Mouse (Mus musculus): ENCODE results near the gene Zfp617. TPM values are rescaled to one million over a fixed set of nuclear protein-coding genes. Genes with fewer than 3 reads are reported as not detected.
"Not testable (repeated sequence)": the region's sequence is repeated elsewhere in the genome, so short reads cannot be mapped to it uniquely, and the experiment has no call there.

Gene Zfp617
- 10 to 100 TPM; 24.2 to 31.3 TPM for total RNA-seq (2021)
- long read RNA-seq, experiment 1, partial matches to known transcripts: 0 of 14 reads
- long read RNA-seq, experiment 1, other reads (novel, unspliced or antisense): 11 of 14 reads
- long read RNA-seq, experiment 2, partial matches to known transcripts: 2 of 25 reads
- long read RNA-seq, experiment 2, other reads (novel, unspliced or antisense): 21 of 25 reads

DNA sequence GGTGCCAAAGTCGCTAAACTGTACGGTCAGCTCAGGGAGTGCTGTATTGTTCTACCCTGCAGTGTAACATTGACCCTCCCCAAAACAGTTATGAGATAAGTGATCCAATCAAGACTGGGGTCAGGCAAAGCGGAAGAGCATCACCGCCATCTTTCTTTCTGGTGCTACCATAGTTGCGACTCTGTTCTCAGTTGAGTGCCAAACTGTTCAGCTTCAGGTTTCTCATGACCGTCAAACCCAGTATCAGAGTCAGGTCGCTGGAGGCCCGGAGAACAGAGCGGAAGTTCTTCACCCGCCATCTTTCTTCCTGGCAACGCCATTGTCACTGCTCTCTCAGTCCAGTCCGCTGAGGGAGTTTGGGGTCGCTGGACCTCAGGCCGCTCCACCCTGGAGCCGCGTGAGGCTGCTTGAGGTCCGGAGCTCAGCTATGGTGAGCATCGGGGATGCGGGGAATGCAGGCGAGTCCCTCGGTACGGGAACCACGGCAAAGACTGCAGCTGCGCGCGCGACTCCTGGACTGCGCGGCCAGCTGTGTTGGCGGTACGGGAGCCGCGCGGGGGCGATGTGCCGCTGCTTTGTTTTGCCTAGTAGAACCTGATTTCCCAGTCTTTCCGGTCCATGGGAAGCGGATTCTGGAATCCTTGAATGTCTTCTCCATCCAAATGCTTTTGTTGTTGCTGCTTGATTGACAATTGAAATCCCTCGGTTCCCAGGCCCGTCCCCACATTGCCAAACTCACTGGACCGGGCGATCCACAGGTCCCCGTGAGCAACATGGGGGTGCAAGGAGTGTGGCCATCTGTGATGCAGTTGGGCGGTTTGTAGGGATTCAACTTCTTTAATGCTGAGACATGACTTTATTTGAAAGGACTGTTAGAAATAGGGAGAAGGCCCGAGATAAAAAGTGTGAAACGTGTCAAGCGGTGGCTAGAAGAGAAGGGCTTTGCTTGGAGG is at the start of gene Zfp617, which contains the start of gene Zfp882:
Gene Zfp617 (plus strand): TSS at position 327 of the 953 bp plus-strand sequence.
Gene Zfp882 (plus strand): TSS at position 300 of the 953 bp plus-strand sequence.
- peak; percentile 87 to 88 for DNase-seq (ENCODE audit: low spot score in 2 of 2)
- intact Hi-C loops (cut with DNase I): no loop called here

DNA sequence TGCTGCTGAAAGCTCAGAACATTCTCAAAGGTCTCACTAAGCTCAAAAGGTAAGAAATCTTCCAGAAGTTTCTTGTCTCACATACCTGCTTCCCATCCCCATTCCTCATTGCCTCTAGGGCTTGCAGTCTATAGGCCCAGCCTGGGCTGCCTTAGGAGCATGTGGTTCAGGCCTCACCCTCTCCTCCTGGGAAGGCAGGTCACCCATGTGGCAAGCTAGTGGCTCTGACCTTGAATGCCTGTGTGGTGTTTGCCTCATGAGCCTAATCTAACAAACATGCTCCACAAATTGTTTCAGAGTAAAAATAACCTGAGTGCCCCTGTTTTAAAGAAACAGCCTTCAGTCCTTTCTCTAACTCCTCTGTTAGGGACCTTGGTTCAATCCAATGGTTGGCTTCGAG is 46.9 kb upstream of the Zfp617 start:
- intact Hi-C loops (cut with DNase I); DNase-seq (ENCODE audit: low spot score in 2 of 2): not testable (repeated sequence)

DNA sequence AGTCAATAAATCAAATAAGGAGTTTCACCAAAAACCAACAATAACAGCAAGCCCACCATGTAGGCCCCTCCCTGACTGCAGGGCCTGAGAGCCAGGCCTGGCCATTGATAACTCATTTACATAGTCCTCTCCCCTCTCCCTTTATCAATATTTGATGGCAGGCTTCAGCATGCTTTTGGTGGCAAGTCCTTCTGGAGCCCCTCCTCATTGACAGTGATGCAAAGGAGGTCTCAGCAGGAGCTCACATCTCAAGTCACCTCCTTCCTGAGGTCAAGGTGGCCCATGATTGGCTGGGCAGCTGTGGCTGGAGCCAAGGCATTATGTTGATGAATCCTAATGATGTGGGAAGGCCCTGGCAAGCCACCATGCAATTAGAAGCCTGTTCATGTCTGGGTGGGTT is 46.4 kb upstream of the Zfp617 start:
- DNase-seq (ENCODE audit: low spot score in 2 of 2); intact Hi-C loops (cut with DNase I): not testable (repeated sequence)

DNA sequence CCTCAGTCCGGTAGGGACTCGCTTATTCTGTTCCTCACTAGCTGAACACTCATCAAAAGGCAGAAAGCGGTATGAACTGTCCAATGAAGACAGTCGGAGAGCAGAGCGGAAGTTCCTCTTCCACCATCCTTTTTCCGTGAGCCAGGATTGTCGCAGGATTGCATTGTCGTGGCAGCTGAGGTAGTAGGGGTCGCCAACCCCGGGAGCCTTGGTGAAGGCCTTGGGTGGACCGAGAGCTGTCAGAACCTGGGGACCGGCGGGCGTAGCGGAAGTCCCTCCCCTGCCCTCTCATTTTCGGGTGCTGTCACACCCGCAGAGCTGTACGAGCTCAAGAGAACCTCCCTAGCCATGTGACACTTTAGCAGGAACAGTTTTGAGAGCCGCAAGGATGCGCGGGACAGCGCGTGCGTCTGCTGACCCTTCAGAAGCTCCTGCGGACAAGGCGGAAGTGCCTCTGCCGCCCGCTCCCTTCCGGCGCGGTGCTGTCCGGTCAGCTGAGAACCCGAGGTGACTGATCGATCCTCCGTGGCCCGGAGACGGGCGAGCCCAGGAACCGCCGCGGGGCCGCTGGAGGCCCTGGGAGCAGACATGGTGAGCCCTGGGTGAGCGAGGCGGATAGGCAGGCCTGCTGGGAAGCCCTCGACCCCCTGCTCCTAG is 26.7 kb upstream of the Zfp617 start, which contains the start of gene Zfp709:
Gene Zfp709 (plus strand): TSS at position 402 of the 657 bp plus-strand sequence.
- intact Hi-C loops (cut with DNase I): no loop called here

DNA sequence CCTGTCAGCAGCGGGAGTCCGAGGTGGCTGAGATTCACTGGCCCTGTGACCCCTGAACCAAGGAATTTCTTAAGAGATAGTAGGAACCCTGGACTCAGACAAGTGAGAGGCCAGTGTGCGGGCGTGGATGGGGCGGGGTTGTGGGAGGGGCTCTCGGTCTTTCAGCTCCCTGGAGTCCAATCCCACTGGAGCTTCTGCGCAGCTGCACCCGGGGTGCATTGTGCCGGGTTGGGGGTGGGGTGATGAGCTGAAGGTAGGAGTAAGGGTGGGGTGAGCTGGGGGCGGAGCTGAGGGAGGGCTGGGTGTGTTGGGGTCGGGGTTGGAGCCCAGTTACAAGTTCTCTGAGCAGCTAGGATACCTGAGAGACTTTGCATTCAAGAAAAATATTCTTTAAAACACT is 7.8 kb upstream of the Zfp617 start:
- DNase-seq (ENCODE audit: low spot score in 2 of 2): not testable (repeated sequence)

More for the DNA sequence above, 26.7 kb upstream of the Zfp617 start, which contains the start of gene Zfp709:
- DNase-seq (ENCODE audit: low spot score in 2 of 2): peak; percentile 62 to 65

DNA sequence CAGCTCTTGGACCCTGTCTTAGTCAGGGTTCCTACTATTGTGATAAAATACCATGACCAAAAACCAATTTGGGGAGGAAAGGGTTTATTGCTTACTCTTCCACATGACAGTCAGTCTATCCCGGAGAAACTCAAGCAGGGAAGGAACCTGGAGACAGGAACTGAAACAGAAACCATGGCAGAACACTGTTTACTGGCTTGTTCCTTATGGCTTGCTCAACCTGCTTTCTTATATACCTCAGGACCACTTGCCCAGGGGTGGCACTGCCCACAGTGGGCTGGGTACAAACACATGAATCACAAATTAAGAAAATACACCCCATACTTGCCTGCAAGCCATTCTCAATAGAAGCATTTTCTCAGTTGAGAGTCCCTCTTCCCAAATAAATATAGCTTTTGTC is 5.4 kb upstream of the Zfp617 start:
- intact Hi-C loops (cut with DNase I); DNase-seq (ENCODE audit: low spot score in 2 of 2): not testable (repeated sequence)

More for the DNA sequence above, 7.8 kb upstream of the Zfp617 start:
- intact Hi-C loops (cut with DNase I): not testable (repeated sequence)

DNA sequence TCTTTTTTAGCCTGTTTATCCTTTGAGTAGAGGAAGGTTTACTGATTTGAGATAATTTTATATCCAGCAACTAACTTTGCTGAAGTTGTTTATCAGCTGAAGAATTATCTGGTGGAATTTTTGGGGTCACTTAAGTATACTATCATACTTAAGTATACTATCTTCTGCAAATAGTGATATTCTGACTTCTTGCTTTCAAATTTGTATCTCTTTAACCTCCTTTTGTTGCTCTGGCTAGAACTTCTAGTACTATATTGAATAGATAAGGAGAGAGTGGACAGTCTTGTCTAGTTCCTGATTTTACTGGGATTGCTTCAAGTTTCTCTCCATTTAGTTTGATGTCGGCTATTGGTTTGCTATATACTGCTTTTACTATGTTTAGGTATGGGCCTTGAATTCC is 1.6 kb upstream of the Zfp617 start:
- intact Hi-C loops (cut with DNase I): no loop called here
- DNase-seq (ENCODE audit: low spot score in 2 of 2): no peak

DNA sequence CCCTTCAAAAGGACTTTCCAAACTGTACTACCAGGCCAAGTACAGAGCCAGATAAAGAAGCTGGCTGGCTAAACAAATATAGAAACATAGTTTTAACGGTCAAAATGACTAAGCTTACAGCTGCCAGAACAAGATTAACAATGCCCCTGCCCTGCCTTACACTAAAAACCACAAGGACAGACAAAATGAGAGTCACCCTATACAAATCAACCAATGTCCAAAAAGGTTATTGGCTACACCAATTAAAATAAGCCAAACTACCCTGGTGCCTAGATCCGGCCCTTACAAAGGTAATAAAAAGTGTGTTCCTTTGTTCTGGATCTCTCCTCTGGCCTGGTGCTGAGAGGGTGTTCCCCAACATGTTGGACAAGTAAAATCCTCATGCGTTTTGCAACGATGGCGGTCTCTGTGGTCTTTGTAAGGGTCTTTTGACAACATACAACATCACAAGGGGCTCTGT is 607 bp upstream of the Zfp617 start:
- intact Hi-C loops (cut with DNase I): no loop called here
- peak in 1 of 2 experiments; percentile 3 for DNase-seq (ENCODE audit: low spot score in 2 of 2)

DNA sequence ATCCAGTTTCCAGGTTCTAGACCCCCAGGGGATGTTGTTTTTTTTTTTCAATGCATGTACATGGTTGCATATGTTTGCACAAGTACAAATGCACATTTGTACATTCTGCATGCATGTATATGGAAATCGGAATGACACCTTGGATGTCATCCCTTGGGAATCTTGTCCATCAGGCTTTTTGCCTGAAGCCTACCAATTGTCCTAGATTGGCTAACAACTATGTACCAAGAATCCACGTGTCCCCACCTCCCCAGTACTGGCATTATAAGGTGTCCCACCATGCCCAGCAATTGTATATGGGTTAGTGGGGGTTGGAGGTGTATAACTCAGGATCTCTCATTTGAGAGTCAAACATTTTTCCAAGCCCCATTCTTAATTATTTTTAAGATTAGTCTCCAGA is 3.9 kb downstream of the Zfp617 start:
- DNase-seq (ENCODE audit: low spot score in 2 of 2): no peak
- intact Hi-C loops (cut with DNase I): no loop called here

DNA sequence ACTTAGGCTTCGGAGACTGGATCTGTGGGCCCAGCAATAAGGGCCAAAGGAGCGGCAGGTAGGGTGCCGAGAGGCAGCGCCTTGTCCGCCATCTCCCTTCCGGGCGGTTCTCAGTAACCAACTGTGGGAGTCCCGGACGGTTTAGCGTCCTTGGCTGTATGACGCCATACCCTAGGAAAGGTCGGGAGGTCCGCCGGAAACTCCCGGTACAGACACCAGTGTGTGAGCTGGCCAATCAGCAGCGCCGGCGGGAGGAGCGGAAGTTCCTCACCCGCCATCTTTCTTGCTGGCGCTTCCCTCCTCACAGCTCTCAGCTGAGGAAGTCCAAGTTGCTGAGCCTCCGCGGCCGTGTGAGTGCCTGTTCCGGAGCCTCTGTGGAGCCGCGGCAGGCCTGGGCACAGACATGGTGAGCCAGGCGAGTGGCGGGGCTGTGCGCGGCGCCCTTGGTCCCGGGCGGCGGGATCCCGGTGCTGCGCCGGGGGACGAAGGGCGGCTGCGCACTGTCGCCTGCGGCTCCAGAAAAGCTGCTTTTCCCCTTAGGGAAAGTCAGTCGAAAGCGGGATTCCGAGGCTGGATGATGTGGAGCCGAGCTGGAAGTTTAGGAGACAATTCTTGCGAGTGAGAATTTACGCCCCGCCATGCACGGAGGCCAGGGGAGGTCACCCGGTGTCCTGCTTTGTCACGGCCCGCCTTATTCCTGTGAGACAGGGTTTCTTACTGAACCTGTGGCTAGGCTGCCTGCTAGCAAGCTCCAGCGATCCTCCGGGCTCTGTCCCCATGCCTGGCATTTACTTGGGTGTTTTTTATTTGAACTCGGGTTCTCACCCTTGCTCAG is 14.3 kb downstream of the Zfp617 start:
- peak; percentile 96 for DNase-seq (ENCODE audit: low spot score in 2 of 2)
- intact Hi-C loops (cut with DNase I): no loop called here

DNA sequence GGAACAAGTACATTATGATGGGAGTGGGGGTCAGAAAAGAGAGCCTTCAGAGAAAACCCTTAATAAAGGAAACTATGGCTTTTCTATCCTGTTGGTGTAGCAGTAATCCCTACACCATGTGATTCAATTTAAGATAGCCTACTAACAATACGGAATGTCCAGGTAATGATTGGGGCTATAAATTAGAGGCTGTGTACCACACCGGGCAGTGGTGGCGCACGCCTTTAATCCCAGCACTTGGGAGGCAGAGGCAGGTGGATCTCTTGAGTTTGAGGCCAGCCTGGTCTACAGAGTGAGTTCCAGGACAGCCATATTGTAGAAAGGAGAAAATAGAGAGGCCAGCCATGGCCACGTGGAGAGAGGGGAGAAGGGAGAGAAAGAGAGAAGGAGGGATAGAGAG is 17.4 kb downstream of the Zfp617 start:
- no peak for DNase-seq (ENCODE audit: low spot score in 2 of 2)
- intact Hi-C loops (cut with DNase I): no loop called here

DNA sequence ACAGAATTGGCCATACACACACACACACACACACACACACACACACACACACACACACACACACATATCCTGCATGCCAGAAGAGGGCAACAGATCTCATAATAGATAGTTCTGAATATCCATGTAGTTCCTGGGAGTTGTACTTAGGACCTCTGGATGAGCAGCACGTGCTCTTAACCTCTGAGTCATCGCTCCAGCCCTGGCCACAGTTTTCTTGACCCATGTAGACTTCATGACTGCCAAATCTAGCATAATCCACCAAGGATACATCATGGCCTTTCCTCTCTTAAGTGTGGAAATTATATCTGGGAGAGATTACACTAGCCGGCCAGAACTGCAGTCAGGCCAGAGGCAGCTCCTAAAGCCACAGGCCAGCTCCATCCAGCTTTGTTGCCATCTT is 18.1 kb downstream of the Zfp617 start:
- no peak for DNase-seq (ENCODE audit: low spot score in 2 of 2)
- intact Hi-C loops (cut with DNase I): no loop called here

DNA sequence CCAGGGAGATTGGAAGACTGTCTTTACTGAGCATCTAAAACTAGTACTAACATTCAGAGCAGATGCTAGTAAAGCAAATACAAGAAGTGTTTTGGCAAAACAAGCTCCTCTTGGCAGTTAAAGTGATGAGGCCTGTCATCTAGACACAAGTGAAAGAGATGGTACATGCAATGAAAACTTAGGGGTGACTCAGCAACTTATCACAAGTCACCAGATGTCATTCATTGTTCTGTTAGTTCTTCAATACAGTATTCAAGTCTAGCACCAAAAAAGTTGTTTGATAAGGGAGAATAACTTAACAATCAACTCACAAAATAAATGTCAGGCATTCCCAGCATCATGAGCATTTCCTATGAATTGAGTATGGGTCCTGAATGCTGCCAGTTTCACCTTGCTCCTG is 19.3 kb downstream of the Zfp617 start:
- intact Hi-C loops (cut with DNase I): no loop called here

DNA sequence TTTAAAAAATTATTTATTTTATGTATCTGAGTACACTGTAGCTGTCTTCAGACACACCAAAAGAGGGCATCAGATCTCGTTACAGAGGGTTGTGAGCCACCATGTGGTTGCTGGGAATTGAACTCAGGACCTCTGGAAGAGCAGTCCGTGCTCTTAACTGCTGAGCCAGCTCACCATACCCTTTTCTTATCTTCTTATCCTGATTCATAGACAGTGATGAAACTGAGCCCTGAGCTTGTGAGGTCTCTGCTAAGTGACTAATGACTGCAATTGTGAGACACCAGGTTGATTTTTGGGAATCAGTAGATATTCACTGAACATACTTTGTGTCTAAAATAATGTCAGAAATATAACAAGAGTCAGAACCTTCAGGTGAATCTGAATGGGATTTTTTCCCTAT is 29.6 kb downstream of the Zfp617 start:
- DNase-seq (ENCODE audit: low spot score in 2 of 2); intact Hi-C loops (cut with DNase I): not testable (repeated sequence)

More for the DNA sequence above, 19.3 kb downstream of the Zfp617 start:
- no peak for DNase-seq (ENCODE audit: low spot score in 2 of 2)

DNA sequence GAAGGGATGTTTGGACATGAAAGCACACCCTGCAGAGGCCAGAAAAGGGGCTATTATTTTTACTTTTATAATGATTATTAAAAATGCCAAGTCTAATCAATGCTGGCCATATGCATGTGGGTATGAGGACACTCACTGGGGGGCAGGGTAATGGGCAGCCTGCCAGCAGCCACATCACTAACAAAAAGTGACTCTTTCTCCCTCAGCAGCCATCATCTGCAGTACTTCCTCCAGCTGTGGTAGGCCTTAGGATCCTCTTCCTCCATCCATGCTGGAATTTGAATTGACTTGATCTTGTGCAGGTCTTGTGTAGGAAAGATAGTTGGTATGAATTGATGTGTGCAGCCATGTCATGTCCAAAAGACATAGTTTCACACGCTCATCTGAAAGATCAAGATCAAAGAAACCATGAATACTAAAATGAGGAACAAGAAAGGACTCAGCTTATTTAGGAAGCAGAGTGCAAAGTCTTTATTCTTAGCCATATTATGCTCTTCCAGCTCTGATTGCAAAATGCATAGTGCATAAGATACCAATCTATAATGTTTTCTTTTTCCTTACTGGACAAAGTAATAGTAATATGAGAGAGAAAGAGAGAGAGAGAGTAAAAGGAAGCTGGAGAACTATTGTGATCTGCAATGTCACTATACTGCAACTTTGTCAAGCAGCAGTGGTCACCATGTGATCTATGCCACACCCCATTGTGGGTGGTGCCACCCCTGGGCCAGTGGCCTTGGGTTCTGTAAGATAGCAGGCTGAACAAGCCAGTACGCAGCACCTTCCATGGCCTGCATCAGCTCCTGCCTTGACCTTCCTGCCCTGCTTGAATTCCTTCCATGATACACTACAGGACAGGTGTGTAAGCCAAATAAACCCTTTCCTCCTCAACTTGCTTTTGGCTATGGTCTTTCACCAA is 32.1 kb downstream of the Zfp617 start:
- intact Hi-C loops (cut with DNase I): no loop called here
- no peak for DNase-seq (ENCODE audit: low spot score in 2 of 2)

DNA sequence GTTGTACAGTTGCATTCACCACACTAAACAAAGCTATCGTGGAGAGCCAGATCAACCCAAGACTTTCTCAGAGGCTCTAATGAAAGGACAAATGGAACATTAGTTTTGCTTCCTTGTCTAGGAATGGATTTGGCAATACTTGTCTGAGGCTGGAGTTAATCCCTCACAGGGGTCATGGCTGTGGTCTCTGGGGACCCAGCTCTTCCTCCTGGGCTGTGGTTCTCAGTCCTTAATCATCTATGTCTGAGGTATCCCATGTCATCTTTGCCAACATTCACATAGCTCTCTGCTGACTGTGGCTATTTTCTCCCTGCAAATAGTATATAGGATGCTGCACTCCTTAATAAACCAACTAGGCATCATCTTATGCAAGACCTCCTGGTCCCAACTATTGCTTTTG is 33.3 kb downstream of the Zfp617 start:
- intact Hi-C loops (cut with DNase I): no loop called here
- no peak for DNase-seq (ENCODE audit: low spot score in 2 of 2)

DNA sequence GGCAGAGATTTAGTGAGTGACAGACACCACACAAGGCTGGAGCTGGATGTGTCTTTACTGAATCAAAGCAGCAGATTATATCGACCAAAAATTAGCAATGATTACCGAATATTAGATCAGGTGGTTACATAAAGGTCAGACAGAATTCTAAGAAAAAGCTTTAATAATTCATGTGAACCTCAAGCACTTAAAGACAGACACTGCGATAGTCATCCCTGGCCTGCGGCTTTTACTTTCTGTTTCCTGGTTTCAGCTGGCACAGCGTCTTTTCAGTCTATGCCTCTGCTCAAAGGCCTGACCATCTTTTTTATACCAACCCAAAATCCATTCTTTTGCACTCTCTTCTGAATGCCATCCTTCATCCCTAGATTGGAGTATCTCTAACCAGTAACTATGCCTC is 40.2 kb downstream of the Zfp617 start:
- no peak for DNase-seq (ENCODE audit: low spot score in 2 of 2)
- intact Hi-C loops (cut with DNase I): no loop called here
